Mouse (Mus musculus) brain, embryonic 14.5 days (tissue): ENCODE results near the gene Pofut2. TPM values are rescaled to one million over a fixed set of nuclear protein-coding genes. Genes with fewer than 3 reads are reported as not detected.
A peak's percentile ranks its signal among the peaks of the same experiment; 100 is the strongest.

Source experiments
- DNase-seq: peaks from one replicate; pipeline ENCODE4 v3.0.0-alpha.2; 2011; ENCODE audit warnings: low read depth
- CTCF ChIP-seq: fragments of 200-500 bp; IDR thresholded peaks from 2 replicates; pipeline ENCODE4 v1.5.1; 2012; ENCODE audit warnings: inconsistent platforms, mild to moderate bottlenecking, moderate library complexity, borderline replicate concordance; ENCODE audit not compliant: insufficient read depth, insufficient read length; ENCODE audit errors: extremely low read depth
- POLR2A ChIP-seq: fragments of 200-500 bp; IDR thresholded peaks from 2 replicates; pipeline ENCODE4 v1.6.1; 2012; ENCODE audit warnings: mild to moderate bottlenecking, inconsistent platforms, borderline replicate concordance; ENCODE audit not compliant: poor library complexity, insufficient read depth, insufficient read length, severe bottlenecking; ENCODE audit errors: extremely low read depth
- polyA plus RNA-seq: library from polyadenylated mRNA; depleted of rRNA; stranded (reverse); fragments of >200 nt; gene quantifications from 2 replicates; pipeline ENCODE4 v1.2.3, GENCODE M21; 2012

Gene Pofut2
- polyA plus RNA-seq, 1 experiment = 49.2 TPM

- peak; percentile 62 for DNase-seq
- TF ChIP-seq POLR2A = no peak
- no peak for TF ChIP-seq CTCF
Observed at GRCm38 (mm10) chr10:77288639-77289195, 29.7 kb downstream of the Pofut2 start.

DNA sequence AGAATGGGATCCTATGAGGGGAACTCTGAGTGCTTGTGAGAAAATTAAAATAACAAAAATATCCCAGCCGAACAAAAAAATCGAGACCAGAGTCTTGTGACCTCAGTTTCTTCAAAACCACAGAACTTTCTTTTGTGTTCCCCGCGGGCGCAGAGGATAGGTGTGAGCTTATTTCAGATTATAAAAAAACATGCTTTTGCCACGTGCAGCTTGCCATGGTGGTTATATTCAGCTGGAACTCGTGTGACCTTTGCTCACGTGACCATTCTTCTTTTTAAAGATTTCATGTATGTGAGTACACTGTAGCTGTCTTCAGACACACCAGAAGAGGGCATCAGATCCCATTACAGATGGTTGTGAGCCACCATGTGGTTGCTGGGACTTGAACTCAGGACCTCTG lies 30.5 kb downstream of the Pofut2 start:
- TF ChIP-seq POLR2A (no peak), CTCF (no peak)
- DNase-seq = no peak

DNA sequence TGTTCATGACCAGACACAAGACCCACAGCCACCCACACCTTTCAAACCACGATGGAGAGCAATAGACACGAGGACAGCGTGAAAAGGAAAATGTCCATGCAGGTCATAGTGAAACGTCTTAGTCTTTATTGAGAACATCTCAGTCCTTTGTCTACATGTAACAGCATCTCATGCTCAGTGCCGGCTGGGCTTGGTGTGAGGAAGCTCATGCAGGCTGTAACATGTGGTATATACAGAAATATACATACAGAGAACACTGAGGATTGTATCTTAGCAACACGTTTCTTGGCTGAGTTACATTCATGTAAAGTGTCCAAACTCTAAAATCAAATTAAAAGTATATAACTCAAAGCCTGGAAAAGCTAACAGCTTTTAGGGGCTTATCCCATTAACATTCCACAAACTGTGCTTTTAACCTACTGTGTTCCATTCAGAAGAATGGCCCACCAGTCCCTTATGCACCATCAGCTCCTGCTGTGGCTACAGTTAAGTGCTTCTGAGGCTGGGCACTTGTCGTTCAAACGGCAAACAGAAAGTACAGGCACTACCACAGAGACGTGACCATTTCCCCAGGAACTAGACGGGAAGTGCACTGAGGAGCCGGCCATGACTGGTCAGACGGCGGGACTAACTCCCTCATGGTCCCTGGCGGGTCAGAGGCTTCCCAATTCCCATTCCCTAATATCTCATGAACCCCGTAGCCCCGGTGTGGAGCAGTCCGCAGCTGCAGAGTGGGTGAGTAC lies 31.8 kb downstream of the Pofut2 start:
- DNase-seq = no peak
- TF ChIP-seq CTCF = no peak
- no peak for TF ChIP-seq POLR2A

- TF ChIP-seq CTCF (no peak), POLR2A (no peak)
- DNase-seq = no peak
Observed at GRCm38 (mm10) chr10:77294691-77295090, 35.7 kb downstream of the Pofut2 start.

DNA sequence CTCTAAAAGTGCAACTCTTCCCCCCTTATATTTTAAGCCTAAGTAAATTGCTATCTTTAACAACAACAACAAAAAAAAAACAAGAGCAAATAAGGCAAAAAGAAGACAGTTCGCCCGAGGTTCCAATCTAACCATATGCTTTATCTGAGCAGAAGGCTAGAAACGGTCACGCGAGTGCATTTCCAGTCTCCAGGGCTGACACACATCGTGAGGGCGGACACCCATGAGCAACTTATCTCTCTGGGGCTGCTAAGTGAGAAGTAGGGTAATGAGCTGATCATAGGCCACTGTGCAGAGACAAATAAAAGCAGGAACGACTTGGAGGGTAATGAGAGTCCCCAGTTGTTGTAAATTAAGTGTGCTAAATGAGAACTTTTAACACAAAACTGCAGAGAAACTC lies 39.6 kb downstream of the Pofut2 start:
- no peak for DNase-seq

DNA sequence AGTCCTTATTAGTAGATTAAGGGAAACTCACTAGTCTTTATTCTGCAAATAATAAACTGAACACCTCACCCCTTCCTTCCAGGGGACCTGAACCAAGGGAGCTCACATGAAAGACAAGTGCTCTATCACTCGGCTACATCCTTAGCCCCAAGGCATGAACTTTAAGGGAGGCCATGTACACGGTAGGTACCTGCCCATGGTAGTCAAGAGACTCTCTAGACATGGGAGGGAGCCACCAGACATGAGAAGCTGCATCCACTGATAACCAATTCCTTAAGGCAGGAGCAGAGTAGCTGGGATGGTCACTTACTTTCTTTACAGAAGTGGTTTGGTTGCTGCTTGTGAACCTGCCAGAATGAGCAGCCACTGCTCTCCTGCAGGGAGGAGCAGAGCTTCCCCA lies 40.2 kb downstream of the Pofut2 start:
- TF ChIP-seq POLR2A (no peak), CTCF (no peak)
- DNase-seq = no peak

More for the DNA sequence above, 39.6 kb downstream of the Pofut2 start:
- no peak for TF ChIP-seq CTCF

GRCm38 (mm10) chr10:77300237-77300933 lies 41.4 kb downstream of the Pofut2 start:
- no peak for DNase-seq
- no peak for TF ChIP-seq POLR2A
- no peak for TF ChIP-seq CTCF

- no peak for TF ChIP-seq POLR2A
- no peak for TF ChIP-seq CTCF
- no peak for DNase-seq
Observed at GRCm38 (mm10) chr10:77300934-77301297, 41.9 kb downstream of the Pofut2 start.

DNA sequence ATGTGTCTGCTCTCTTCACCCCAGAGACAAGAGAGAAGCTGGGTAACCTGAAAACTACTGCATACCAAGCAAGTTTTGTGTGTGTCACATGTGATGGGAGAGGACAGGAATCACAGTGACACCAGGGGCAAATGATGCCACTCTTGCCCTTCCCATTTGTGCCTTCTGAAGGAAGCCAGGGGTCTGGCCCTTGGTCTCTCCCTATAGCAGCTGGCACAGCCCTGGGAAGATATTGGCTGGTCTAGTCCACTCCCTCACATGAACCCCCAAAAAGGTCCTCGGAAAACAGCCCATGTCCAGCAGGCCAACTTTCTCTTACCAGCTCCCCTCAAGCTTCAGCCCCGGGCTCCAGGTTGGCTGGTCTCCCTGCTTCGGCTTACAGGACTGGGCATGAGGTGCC lies 45.3 kb downstream of the Pofut2 start:
- TF ChIP-seq POLR2A (no peak), CTCF (no peak)

DNA sequence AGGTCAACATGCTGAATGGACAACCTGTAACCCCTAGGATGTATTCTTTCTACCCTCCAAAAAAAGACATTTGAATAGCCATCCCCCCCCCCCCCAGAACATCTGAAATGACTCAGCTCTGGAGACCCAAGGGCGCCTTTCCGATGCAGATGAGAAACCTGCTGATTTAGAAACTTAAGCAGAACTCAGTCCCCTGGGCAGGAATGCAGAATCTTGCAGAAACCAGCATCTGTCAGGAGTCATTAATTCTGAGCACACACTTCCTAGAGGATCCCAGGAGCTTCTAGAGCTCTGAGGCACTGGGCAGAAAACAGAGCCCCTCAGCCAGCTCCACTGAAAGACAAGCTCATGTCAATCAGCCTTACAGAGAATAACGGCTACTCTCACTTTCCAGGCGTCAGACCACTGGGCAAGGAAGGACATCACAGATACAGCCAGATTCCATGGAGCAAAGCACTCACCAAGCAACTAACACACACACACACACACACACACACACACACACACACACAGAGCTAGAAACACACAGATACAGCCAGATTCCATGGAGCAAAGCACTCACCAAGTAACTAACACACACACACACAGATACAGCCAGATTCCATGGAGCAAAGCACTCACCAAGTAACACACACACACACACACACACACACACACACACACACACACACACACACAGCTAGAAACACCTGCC lies 46.0 kb downstream of the Pofut2 start:
- TF ChIP-seq POLR2A (no peak), CTCF (no peak)
- DNase-seq = peak; percentile 67

More for the DNA sequence above, 45.3 kb downstream of the Pofut2 start:
- no peak for DNase-seq

GRCm38 (mm10) chr10:77305766-77306165 lies 46.7 kb downstream of the Pofut2 start:
- no peak for DNase-seq
- TF ChIP-seq CTCF (no peak), POLR2A (no peak)

DNA sequence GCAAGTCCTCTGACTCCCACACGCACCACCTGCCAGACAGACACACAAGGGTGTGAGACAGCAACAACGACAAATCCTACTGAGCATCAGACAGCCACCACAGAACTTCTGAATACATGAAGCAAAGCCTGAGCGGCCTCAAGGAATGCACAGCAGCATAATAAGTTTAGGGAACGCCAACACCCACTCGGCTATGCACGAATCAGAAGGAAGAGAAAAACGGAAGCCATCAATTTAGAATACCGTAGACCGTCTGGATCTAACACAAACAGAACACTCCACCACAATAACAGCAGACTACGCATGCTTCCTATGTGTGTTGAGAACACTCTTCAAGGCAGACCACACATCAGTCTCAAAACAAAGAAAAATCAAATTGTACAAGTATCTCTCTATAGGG lies 50.0 kb downstream of the Pofut2 start:
- TF ChIP-seq POLR2A = no peak
- no peak for TF ChIP-seq CTCF
- no peak for DNase-seq

DNA sequence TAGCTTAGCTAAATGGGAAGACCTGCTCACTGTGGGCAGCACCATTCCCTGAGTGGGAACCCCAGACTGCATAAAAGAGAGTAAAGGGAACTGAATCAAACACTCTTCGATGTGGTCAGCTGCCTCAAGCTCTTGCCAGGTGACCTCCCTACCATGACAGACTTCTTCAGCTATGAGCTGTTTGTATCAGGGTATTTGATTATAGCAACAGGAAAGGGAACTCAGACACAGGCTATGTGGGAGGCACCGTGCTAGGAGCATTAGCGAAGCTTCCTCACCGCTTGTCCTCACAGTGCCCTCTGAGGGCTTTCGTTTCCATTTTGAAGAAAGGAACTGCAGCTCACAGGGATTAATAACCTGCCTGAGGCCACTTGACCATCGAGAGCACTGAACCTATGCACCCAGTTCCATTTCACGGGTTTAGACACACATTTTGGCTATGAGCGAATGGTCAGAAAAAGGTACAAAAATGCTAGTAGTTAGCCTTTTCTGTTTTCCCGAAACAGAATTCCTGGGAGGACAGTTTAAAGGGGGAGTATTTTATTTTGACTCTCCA lies 55.8 kb downstream of the Pofut2 start:
- TF ChIP-seq CTCF (no peak), POLR2A (no peak)
- no peak for DNase-seq
